Mouse (Mus musculus): ENCODE results near the gene Gnaq.

The Gnaq gene

DNA sequence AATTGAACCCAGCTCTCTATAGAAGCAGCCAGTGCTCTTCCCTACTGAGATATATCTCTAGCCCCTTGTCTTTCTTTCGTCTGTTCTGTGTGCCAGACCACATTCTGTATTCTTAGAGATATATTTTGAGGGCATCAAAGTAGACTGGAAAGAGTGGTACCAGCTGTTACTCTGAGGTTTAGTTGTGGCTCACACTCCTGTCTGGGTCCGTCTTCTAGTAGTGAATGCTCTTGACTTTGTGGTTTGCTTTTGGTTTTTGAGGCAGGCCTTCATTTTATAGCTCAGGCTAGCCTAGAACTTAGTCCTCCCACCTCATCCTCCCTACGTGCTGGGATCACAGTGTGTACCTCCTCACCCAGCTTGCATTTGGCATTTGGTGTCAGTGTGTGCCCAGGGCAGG lies 54.4 kb downstream of the Gnaq start:
- ATAC-seq (ENCODE audit: insufficient number of reproducible peaks, low FRiP score, low TSS enrichment), result no peak

GRCm38 (mm10) chr19:16187952-16188351 lies 55.3 kb downstream of the Gnaq start:
- no peak for ATAC-seq (ENCODE audit: insufficient number of reproducible peaks, low FRiP score, low TSS enrichment)

DNA sequence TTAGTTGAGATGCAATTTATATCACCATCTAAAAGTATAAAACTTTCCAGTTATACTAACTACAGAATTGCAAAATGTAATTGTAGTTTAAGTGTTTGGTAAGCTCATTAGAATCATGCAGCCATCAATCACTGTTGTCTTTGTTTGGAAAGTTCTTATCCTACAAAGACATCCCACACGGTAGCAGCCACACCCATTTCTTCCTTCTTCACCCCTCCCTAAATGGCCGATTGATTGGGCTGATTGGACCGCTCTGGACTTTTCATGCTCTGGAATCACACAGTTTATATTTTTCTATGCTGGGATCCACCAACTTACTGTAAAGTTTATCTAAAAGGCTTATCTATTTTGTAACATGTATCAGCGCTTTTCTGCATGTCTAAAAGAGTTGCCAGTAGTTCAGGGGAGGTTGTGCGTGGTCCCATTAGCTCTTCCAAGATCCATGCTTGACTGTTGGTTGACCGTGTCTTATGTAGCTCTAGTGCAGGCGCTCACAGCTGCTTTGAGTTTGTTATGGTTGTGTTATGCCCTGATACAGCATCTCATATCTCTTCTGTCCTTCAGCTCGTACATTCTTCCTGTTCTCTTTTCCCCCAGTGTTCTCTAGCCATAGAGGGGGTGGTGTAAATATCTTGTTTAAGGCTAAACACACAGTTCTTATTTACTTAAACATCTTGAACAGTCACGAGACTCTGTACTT lies 56.6 kb downstream of the Gnaq start:
- no peak for ATAC-seq (ENCODE audit: insufficient number of reproducible peaks, low FRiP score, low TSS enrichment)

GRCm38 (mm10) chr19:16198162-16198561 lies 65.5 kb downstream of the Gnaq start:
- ATAC-seq (ENCODE audit: insufficient number of reproducible peaks, low FRiP score, low TSS enrichment), result no peak

DNA sequence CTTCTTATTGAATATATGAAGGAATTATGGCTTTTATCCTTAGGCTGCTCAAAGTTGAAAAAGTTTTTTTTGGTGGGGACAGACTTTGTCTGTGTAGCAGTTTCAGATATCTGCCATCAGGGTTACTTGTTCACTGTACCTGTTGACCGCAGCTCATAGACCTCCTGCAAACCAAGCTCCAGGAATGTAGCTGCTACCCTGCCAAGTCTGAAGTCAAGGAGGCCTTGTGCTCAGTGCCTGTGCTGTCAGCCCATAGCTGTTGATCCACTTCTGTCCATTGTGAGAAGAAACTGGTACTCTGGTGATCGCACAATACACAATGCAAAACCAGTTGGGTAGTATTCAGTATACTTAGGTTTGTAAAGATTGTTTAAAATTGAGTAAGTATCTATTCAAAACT lies 68.7 kb downstream of the Gnaq start:
- ATAC-seq (ENCODE audit: insufficient number of reproducible peaks, low FRiP score, low TSS enrichment), result no peak

DNA sequence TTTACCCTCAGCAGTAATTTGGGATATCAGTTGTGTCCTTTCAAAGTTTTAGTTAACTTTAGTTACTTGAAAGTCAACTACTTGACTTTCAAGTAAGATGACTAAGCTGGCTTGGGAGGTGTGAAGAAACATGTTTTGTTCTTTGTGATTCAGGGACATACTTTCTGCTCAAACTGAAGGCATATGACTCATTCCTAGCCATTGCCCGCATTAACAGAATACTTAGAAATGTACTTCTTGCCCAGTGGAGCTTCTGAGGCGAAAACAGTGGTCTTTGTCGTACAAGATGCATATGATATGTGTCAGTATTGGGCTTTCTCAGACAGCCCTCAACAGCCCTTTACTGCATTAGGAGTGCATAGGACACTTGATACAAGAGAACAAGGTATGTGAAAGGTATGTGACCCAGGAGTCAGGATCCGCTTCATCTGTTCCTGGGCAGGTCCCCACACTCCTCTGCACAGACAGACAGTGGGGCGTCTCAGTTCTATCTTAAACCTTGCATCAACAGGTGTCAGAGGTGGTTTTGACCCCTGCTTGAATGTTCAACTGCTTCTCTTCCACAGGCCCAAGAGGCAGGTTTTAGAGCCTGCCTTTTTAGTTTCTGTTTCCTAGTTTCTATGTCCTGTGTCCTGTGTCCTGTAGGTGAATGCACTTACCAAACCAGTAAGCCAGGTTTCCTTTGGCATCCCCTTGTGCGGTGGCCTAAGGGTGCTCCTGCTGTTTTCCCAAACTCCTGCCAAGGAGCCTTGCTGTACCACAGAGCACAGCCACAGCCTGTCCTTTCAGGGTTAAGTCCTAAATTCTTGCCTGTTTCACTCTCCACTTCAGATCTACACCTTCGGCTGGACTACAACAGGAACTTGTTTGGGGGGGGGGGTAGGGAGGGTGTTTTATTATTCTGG lies 72.4 kb downstream of the Gnaq start:
- no peak for ATAC-seq (ENCODE audit: insufficient number of reproducible peaks, low FRiP score, low TSS enrichment)

DNA sequence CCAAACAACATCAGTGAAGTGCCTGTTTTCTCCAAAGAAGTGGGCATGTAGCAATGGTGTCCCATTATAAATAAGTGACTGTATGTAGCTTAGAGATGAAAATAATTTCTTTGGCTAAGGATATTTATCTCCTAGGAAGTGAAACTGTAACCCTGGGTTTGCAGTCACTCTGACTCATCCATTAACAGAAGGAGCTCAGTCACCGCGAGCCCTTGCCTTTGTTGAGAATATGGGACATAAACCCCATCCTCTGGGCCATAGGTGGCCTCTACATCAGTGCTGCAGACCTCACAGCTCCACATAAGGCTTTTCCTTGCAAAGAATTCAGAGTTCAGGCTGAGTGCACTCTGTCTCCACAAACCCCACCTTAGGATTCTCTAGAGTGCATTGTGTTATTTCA lies 77.0 kb downstream of the Gnaq start:
- ATAC-seq (ENCODE audit: insufficient number of reproducible peaks, low FRiP score, low TSS enrichment), result no peak

GRCm38 (mm10) chr19:16214946-16215345 lies 82.3 kb downstream of the Gnaq start:
- no peak for ATAC-seq (ENCODE audit: insufficient number of reproducible peaks, low FRiP score, low TSS enrichment)

DNA sequence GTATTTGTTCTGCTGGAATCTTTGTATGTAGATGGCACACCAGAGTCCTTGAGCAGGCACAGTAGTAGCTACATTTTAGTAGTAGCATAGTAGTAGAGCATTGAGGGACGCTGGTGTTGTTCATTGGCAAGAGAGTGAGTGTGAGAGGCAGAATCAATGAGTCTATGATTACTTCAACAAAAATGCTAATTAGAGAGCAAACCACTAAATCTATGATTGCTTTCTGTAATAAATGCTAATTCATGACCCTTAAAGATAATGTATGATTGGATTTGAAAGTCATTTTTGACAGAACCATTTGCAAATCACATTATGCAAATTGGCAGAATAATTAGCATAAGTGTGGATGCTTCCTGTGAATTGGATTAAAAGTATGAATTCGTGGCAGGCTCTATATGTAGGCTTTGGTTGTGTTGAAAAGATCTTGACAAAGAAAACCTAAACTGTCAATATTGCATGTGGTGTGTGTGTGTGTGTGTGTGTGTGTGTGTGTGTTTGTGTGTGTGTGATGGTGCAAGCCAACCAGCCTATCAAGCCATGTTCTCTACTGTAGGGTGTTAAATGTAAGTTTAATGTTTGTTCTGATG lies 82.9 kb downstream of the Gnaq start:
- no peak for ATAC-seq (ENCODE audit: insufficient number of reproducible peaks, low FRiP score, low TSS enrichment)

GRCm38 (mm10) chr19:16219978-16220377 lies 87.3 kb downstream of the Gnaq start:
- no peak for ATAC-seq (ENCODE audit: insufficient number of reproducible peaks, low FRiP score, low TSS enrichment)

DNA sequence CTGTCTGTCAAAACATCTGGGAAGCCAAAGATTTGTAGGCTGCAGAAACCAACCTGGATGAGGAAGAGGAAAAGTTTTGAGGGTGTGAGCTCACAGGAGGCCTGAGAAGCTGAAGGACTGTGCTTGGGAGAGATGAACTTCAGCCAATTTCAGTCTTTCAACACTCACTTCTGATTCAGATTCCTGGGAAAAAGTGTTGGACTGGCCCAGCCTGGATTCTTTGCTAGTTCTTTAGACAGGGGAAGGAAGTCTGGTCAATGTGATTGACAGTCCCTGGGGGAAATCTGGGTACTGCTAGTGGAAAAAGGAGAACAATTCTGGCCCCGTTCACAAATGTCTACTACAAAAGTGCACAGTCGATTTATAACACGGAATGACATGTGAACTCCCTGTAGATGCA lies 89.9 kb downstream of the Gnaq start:
- no peak for ATAC-seq (ENCODE audit: insufficient number of reproducible peaks, low FRiP score, low TSS enrichment)

DNA sequence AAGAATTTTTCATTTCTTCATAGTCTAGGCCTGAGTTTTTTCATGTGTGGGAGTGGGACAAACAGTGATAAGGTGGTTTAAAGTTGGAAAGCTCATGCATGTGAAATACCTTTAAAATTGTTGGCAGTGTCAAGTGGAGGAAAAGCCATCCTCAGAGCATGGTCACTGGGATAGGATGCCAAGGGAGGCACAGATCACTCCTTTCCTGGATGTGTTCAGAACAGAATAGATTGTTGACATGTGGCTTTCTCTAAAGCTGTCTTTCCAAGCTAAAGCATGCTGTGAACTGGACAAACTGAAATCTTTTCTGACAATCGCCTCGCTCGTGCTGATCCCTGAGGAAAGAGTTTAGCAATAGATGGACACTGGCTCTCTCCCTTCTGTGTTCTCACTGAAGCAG lies 90.5 kb downstream of the Gnaq start:
- ATAC-seq (ENCODE audit: insufficient number of reproducible peaks, low FRiP score, low TSS enrichment), result no peak

- ATAC-seq (ENCODE audit: insufficient number of reproducible peaks, low FRiP score, low TSS enrichment), result no peak
Observed at GRCm38 (mm10) chr19:16224831-16225230, 92.2 kb downstream of the Gnaq start.

DNA sequence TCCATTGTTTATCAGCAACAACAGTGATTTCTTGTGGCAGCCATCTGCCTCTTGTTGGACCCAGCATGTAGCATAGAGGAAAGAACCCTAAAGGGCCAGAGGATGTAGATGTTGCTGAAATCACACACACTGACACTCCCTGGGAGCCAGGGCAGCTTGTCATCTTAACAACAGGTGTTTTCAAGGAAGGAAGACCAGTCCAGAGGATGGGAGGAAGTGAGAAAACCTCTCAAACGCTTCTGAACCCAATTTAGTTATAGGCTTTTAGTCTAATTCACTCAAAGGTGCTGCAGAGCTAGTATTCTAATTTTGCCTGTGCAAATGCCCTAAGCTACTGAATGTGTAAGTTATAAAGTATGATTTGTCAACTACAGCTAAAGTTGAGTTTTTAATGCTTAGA lies 99.0 kb downstream of the Gnaq start:
- ATAC-seq (ENCODE audit: insufficient number of reproducible peaks, low FRiP score, low TSS enrichment), result no peak

DNA sequence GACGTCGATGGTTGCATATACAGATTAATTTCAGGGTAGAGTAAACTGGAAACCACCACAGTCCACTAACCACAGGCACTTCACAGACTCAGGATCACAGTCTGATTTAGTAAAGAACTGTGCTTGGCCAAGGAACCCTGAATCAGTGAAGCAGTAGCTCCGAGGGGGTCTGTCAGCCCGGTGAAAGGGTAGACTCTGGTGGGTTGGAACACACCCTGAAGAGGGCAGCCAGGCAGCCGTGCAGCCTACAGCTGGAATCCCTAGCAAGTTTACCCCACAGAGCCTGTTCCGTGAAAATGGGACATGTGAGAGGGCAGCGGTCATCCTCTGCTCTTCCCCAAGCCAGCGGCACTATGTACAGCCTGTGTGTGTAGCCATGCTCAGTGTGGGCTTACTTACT lies 103.0 kb downstream of the Gnaq start:
- no peak for ATAC-seq (ENCODE audit: insufficient number of reproducible peaks, low FRiP score, low TSS enrichment)

DNA sequence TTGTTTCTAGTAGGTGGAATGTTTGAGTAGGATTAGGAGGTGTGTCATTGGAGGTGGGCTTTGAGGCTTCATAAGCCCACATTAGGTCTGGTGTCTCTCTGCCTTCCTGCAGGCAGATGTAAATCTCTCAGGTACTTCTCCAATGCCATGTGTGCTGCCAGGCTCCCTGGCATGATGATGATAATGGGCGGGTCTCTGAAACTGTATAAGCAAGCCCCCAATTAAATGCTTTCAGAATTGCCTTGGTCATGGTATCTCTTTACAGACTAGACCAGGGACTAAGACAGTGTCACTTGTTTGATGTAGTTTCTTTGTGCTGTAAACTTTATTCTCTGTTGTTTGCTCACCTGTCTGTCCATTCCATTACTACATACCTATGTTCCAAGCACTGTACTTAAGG lies 104.4 kb downstream of the Gnaq start:
- ATAC-seq (ENCODE audit: insufficient number of reproducible peaks, low FRiP score, low TSS enrichment), result no peak

DNA sequence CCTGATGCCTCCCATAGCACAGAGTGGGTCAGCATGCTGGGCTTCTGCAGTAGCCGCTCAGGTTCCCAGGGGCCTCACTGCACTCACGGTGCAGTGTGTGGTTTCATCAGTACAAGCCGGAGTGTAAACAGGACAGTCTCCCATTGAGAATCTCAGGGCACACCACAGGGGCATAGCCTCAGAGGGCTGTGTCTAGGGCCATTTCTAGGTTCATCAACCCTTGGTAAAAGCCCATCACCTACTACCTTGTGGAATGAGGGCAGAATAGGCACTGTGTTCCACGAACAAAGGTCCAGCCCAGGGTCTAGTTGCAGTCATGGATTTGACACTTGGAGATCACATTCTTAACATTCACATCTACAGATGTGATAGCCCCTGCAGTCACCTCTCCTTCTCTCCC lies 105.4 kb downstream of the Gnaq start:
- ATAC-seq (ENCODE audit: insufficient number of reproducible peaks, low FRiP score, low TSS enrichment), result no peak

DNA sequence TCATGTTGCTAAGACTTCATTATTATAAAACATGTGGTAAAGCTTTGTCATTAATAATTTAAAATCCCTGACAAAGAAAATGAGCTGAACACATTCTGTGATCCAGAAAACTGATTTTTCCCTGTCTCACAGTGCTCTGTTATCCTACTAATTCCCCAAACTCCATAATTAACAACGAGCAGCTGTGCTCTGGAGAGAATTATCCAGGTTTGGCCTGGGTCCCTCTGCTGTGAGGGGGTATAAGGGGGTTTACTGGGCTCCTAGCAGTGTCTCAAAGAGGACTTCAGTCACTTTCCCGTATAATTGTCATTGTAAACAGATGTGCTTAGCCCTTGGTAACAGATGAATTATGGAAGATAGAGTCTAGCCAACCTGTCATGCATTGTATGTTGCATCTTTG lies 105.9 kb downstream of the Gnaq start:
- no peak for ATAC-seq (ENCODE audit: insufficient number of reproducible peaks, low FRiP score, low TSS enrichment)

DNA sequence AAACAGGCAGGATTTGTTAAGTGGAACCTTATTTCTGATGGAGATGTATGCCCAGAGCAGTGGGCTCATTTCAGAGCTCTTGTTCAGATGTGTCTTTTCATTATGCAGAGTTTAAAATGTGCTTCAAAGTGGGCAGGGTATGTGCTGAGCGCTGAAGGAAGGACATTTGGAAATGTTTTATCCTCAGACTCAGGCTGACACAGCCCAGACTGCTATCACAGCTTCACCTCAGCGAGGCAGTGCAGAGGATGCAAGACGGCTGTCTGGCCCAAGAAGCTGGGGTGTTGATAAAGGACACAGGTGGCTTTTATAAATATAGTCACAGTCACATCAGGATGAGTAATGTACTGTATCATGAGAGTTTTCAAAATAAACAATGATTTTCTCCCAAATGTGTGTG lies 110.1 kb downstream of the Gnaq start:
- no peak for ATAC-seq (ENCODE audit: insufficient number of reproducible peaks, low FRiP score, low TSS enrichment)

DNA sequence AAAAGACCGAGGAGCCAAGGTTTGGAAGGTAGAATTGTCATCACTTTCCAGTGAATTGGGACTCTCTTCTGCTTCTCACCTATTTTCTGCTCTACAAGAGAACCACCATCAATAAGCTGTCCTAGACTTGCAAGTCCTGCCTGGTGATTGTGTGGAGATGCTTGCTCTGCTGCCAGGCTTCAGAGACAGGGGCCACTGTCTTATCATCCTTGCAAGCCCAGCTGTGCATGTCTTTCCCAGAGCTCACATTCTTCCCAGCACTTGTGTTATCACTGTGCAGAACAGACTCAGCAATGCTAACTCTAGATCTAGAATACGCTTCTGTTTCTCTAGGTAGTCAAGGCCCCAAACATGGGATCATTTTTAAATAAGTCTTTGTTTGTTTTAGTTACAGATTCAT lies 116.4 kb downstream of the Gnaq start:
- ATAC-seq (ENCODE audit: insufficient number of reproducible peaks, low FRiP score, low TSS enrichment), result no peak

DNA sequence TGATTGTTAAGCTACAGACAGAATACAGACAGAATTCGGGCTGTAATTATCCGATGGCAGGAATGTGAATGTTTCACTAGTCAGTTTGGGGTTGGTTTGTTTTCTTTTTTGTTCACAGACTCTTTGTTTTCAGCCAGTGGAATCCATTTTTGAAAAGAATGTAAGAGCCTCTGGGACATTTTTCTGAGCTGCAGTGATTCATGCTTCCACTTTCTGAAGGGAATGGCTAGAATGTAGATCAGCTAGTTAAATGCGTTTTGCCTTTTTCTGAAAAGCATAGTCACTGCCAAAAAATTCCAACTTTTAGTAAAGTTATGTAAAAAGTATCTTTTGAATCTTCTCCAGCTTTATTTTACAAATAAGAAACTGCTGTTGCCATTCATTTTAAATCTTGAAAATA lies 118.3 kb downstream of the Gnaq start:
- ATAC-seq (ENCODE audit: insufficient number of reproducible peaks, low FRiP score, low TSS enrichment), result no peak

GRCm38 (mm10) chr19:16251819-16252218 lies 119.2 kb downstream of the Gnaq start:
- no peak for ATAC-seq (ENCODE audit: insufficient number of reproducible peaks, low FRiP score, low TSS enrichment)
